Mouse (Mus musculus): Measurements from ENCODE around the gene Cit. TPM values are rescaled to one million over a fixed set of nuclear protein-coding genes. Genes with fewer than 3 reads are reported as not detected.

Gene Cit
- polyA plus RNA-seq, 1 experiment from 2014 or later: 15.9 TPM

DNA sequence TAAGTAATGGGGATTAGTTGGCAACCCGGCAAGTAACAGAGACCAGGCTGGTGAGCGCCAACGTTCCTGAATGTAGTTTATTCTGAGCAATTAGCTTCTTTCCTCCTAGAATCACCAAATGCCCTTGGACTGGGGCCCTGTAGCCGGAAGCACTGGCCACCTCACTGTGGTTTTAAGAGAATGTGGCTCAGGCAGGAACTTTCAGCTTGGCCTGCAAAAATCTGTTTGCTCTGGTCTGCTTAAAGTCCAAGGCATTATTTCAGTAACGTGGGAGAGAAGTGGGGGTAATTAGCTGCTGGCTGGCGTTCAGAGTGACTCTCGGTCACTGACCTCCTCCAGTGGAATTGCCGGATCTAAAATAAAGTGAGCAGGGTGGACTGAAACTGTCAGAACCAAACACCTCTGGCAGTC lies 178.2 kb downstream of the Cit start:
- WGBS: 22% methylated on average over 8 of the region's 8 CpGs
- peak overlapping the region; percentile 94 for H3K4me2 ChIP-seq (ENCODE audit: low read length)
- H3K27ac ChIP-seq (replicated peaks in 1 of 2; ENCODE audit: control insufficient read depth in 1 of 2, insufficient read depth in 1 of 2, low read depth in 2 of 2, low read length in 2 of 2): peak overlapping the region in 1 of 2 experiments; percentile 77; a peak in 1 of 4 replicates
- no peaks in the 10 kb centered on the region for H3K9me3 ChIP-seq (ENCODE audit: control insufficient read depth, low read length)
- H3K36me3 ChIP-seq (ENCODE audit: control insufficient read depth, insufficient read depth, low read length): peaks cover 43% of the 10 kb centered on the region
- peak overlapping the region; percentile 86 for H3K9ac ChIP-seq (ENCODE audit: low read length)
- H3K4me3 ChIP-seq (ENCODE audit: control insufficient read depth in 1 of 2, insufficient read depth in 1 of 2, low read depth in 1 of 2, low read length in 2 of 2): peak overlapping the region; percentile 65 to 81
- peaks cover 22 to 46% of the 10 kb centered on the region in 2 experiments for H3K4me1 ChIP-seq (ENCODE audit: control insufficient read depth in 2 of 2, insufficient read depth in 2 of 2, low read length in 2 of 2)
- no peak for ATAC-seq (ENCODE audit: insufficient number of reproducible peaks, insufficient read depth, low FRiP score, low read depth)
- H3K27me3 ChIP-seq (ENCODE audit: control insufficient read depth, insufficient read depth, low read length): no peaks in the 10 kb centered on the region

DNA sequence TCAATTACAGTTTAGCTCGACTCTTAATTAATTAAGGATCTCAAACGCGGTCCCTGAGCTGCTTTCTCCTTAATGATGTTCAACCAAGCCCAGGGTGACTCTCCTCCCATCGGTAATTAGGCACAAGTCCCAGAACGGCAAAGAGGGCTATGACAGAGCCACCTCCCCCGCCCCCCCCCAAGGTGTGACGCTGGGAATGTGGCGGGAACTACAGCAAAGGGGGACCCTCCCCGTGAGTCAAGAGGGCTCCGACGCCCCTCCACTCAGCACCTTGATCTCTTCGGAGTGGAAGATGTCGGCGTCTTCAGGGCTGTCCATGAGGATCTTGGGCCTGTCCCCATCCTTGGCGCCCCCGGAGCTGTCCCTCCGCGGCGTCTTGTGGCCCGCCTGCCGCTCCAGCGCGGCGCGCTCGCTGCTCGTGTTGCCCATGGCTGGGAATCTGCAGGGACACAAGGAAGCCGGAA lies 178.8 kb downstream of the Cit start:
- Histone ChIP-seq H3K4me1 (ENCODE audit: control insufficient read depth in 2 of 2, insufficient read depth in 2 of 2, low read length in 2 of 2) (peaks cover 23 to 40% of the 10 kb centered on the region in 2 experiments), H3K4me2 (ENCODE audit: low read length) (peak overlapping the region; percentile 94)
- 1% methylated on average over 28 of the region's 28 CpGs for WGBS

DNA sequence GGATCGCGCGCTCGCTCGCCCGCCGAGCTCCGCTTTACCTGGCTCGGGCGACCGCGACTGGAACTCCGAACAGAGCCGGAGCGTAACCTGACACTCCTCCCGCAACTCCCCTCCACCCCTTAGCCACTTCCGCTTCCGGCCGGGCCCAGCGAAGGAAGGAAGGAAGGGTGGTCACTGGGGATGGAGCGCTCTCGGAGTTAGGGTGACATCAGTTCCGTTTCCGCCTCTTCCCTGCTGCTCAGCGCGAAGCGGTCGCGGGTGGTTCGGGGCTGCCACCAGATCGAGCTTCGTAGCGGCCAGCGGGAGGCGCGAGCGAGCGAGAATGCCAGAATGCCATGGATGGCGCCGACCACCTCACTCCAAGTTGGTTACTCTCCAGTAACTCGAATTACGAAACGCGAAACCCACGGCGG lies 179.3 kb downstream of the Cit start, which contains the start of gene Prkab1:
TSS of gene Prkab1 (minus strand) at position 182 of the 413 bp plus-strand sequence.
- peak within 1 kb of the TSS; percentile 94 for H3K4me2 ChIP-seq (ENCODE audit: low read length)
- peak; percentile 89 for ATAC-seq (ENCODE audit: insufficient number of reproducible peaks, insufficient read depth, low FRiP score, low read depth)
- WGBS: under 1% methylated on average over 46 of the region's 46 CpGs
- H3K36me3 ChIP-seq (ENCODE audit: control insufficient read depth, insufficient read depth, low read length): peaks cover 32% of the 10 kb centered on the region
- H3K4me1 ChIP-seq (ENCODE audit: control insufficient read depth in 2 of 2, insufficient read depth in 2 of 2, low read length in 2 of 2): peaks cover 21 to 35% of the 10 kb centered on the region in 2 experiments
- peak within 1 kb of the TSS; percentile 86 for H3K9ac ChIP-seq (ENCODE audit: low read length)
- peak within 1 kb of the TSS; percentile 63 to 77 for H3K27ac ChIP-seq (replicated peaks in 1 of 2; ENCODE audit: control insufficient read depth in 1 of 2, insufficient read depth in 1 of 2, low read depth in 2 of 2, low read length in 2 of 2)
- no peaks in the 10 kb centered on the region for H3K9me3 ChIP-seq (ENCODE audit: control insufficient read depth, low read length)
- H3K4me3 ChIP-seq (ENCODE audit: control insufficient read depth in 1 of 2, insufficient read depth in 1 of 2, low read depth in 1 of 2, low read length in 2 of 2): peak within 1 kb of the TSS; percentile 65 to 81
- H3K27me3 ChIP-seq (ENCODE audit: control insufficient read depth, insufficient read depth, low read length): no peaks in the 10 kb centered on the region

More for the DNA sequence above, 178.8 kb downstream of the Cit start:
- ATAC-seq (ENCODE audit: insufficient number of reproducible peaks, insufficient read depth, low FRiP score, low read depth): peak; percentile 27; the same call in 1 of the 2 replicates
- peaks cover 37% of the 10 kb centered on the region for H3K36me3 ChIP-seq (ENCODE audit: control insufficient read depth, insufficient read depth, low read length)
- H3K9me3 ChIP-seq (ENCODE audit: control insufficient read depth, low read length): no peaks in the 10 kb centered on the region
- H3K4me3 ChIP-seq (ENCODE audit: control insufficient read depth in 1 of 2, insufficient read depth in 1 of 2, low read depth in 1 of 2, low read length in 2 of 2): peak overlapping the region; percentile 65 to 81
- peak overlapping the region; percentile 28 to 77; a peak in 3 of 4 replicates for H3K27ac ChIP-seq (replicated peaks in 1 of 2; ENCODE audit: control insufficient read depth in 1 of 2, insufficient read depth in 1 of 2, low read depth in 2 of 2, low read length in 2 of 2)
- no peaks in the 10 kb centered on the region for H3K27me3 ChIP-seq (ENCODE audit: control insufficient read depth, insufficient read depth, low read length)
- peak overlapping the region; percentile 86 for H3K9ac ChIP-seq (ENCODE audit: low read length)

DNA sequence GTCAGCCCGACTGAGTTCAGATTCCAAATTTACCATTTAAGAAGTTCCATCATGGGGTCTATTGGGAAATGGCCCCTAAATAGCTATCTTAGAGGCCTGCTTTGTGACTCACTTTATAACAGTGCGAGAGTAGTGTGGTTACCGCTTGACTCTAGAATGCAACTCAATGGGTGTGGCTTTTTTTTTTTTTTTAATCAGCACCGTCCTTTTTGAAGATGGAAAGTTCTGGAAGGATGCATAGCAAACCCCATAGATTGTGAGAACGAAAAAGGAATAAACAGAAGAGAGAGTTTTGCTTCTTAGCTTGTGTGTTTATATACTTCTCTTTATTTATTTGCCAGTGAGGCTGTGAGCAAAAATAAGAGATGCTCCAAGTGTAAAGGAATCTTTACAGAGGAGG lies 181.0 kb downstream of the Cit start:
- Histone ChIP-seq H3K9me3 (ENCODE audit: control insufficient read depth, low read length) (no peaks in the 10 kb centered on the region), H3K9ac (ENCODE audit: low read length) (no peak overlapping the region), H3K27ac (replicated peaks in 1 of 2; ENCODE audit: control insufficient read depth in 1 of 2, insufficient read depth in 1 of 2, low read depth in 2 of 2, low read length in 2 of 2) (no peak overlapping the region), H3K4me2 (ENCODE audit: low read length) (no peak overlapping the region), H3K4me1 (ENCODE audit: control insufficient read depth in 2 of 2, insufficient read depth in 2 of 2, low read length in 2 of 2) (peaks cover 15 to 29% of the 10 kb centered on the region in 2 experiments), H3K36me3 (ENCODE audit: control insufficient read depth, insufficient read depth, low read length) (peaks cover 14% of the 10 kb centered on the region), H3K4me3 (ENCODE audit: control insufficient read depth in 1 of 2, insufficient read depth in 1 of 2, low read depth in 1 of 2, low read length in 2 of 2) (no peak overlapping the region), H3K27me3 (ENCODE audit: control insufficient read depth, insufficient read depth, low read length) (0 out of 2 replicates have a peak, but pooled peaks cover 7% of the 10 kb centered on the region)
- no peak for ATAC-seq (ENCODE audit: insufficient number of reproducible peaks, insufficient read depth, low FRiP score, low read depth)
- WGBS: 75% methylated on average over 5 of the region's 5 CpGs

DNA sequence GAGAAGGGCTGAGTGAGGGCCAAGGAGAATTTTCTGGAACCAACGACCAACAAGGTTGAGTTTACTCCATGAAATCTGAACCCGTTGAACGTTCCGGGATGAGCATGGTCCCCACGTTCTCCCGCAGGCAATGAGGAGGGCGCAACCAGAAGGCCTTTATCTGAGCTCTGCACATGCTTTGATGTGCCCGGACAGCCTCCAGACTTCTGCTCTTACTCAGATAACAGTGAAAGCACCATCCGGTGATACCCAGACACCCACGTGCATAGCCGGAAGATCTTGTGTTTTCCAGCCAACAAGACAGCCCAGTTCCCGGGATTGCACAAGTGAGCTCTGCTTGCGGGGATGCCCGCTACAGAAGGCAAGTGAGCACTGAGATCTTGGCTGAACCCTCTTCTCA lies 181.5 kb downstream of the Cit start:
- H3K27ac ChIP-seq (replicated peaks in 1 of 2; ENCODE audit: control insufficient read depth in 1 of 2, insufficient read depth in 1 of 2, low read depth in 2 of 2, low read length in 2 of 2): no peak overlapping the region
- H3K36me3 ChIP-seq (ENCODE audit: control insufficient read depth, insufficient read depth, low read length): peaks cover 10% of the 10 kb centered on the region
- ATAC-seq (ENCODE audit: insufficient number of reproducible peaks, insufficient read depth, low FRiP score, low read depth): 0 out of 2 replicates have a peak, but pooled peaks have one; percentile 44
- H3K27me3 ChIP-seq (ENCODE audit: control insufficient read depth, insufficient read depth, low read length): 0 out of 2 replicates have a peak, but pooled peaks cover 7% of the 10 kb centered on the region
- no peak overlapping the region for H3K4me3 ChIP-seq (ENCODE audit: control insufficient read depth in 1 of 2, insufficient read depth in 1 of 2, low read depth in 1 of 2, low read length in 2 of 2)
- H3K9me3 ChIP-seq (ENCODE audit: control insufficient read depth, low read length): no peaks in the 10 kb centered on the region
- 38% methylated on average over 14 of the region's 14 CpGs for WGBS
- no peak overlapping the region for H3K9ac ChIP-seq (ENCODE audit: low read length)
- H3K4me1 ChIP-seq (ENCODE audit: control insufficient read depth in 2 of 2, insufficient read depth in 2 of 2, low read length in 2 of 2): peaks cover 15 to 27% of the 10 kb centered on the region in 2 experiments
- no peak overlapping the region for H3K4me2 ChIP-seq (ENCODE audit: low read length)

DNA sequence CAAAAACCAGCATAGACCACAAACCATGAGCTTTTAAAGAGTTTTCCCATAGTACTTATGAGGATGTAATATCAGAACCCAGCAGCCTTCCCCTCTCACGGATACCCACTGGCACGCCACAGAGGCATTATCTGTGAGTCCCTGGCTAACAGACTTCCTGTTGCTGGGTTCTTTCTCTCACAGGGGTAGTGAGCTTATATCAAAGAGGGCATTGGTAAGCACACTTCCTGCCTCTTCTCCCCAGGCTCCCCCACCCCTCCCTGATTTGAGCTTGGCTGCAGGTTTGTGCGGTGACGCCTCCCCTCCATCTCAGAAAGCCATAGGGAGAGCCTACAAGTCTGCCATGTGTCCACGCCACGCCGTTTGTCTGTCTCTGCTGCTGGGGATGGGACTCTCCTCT lies 184.0 kb downstream of the Cit start:
- peak; percentile 22 for ATAC-seq (ENCODE audit: insufficient number of reproducible peaks, insufficient read depth, low FRiP score, low read depth)
- Histone ChIP-seq H3K9me3 (ENCODE audit: control insufficient read depth, low read length) (no peaks in the 10 kb centered on the region), H3K4me1 (ENCODE audit: control insufficient read depth in 2 of 2, insufficient read depth in 2 of 2, low read length in 2 of 2) (peaks cover 5 to 9% of the 10 kb centered on the region in 2 experiments; a peak in 2 of 4 replicates), H3K4me3 (ENCODE audit: control insufficient read depth in 1 of 2, insufficient read depth in 1 of 2, low read depth in 1 of 2, low read length in 2 of 2) (no peak overlapping the region), H3K27me3 (ENCODE audit: control insufficient read depth, insufficient read depth, low read length) (0 out of 2 replicates have a peak, but pooled peaks cover 7% of the 10 kb centered on the region), H3K9ac (ENCODE audit: low read length) (no peak overlapping the region), H3K27ac (replicated peaks in 1 of 2; ENCODE audit: control insufficient read depth in 1 of 2, insufficient read depth in 1 of 2, low read depth in 2 of 2, low read length in 2 of 2) (peak overlapping the region in 1 of 2 experiments; percentile 34; a peak in 1 of 4 replicates), H3K4me2 (ENCODE audit: low read length) (no peak overlapping the region), H3K36me3 (ENCODE audit: control insufficient read depth, insufficient read depth, low read length) (no peaks in the 10 kb centered on the region)
- 43% methylated on average over 7 of the region's 7 CpGs for WGBS

DNA sequence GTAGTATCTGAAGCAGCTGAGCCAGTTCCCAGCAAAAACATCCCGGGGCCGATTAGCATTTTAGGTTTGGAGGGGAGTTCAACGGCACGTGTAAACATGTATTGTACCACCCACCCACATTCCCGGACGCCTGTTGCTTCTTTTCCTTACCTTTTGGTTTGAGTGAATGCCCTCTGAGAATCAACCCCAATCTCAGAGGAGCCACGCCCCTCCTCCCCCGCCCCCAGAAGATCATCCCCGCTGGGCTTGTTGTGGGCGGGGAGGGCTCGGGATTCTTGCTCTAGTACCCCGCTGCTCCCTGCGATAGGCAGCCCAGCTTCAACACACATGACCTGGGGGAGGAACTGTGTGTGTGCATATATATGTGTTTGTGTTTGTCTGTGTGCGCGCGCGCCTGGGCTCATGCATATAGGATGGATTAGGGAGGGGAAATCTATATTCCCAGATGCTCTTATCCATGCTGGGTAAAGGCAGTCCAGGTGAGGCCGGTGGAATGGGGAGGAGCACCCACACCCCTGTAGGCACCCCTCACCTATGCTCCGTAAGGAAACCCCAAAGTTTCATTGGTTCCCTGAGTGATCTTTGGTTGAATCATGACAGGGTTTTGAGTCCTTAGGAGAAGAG lies 185.6 kb downstream of the Cit start:
- H3K4me1 ChIP-seq (ENCODE audit: control insufficient read depth in 2 of 2, insufficient read depth in 2 of 2, low read length in 2 of 2): peaks cover 5 to 6% of the 10 kb centered on the region in 2 experiments; a peak in 2 of 4 replicates
- H3K27ac ChIP-seq (replicated peaks in 1 of 2; ENCODE audit: control insufficient read depth in 1 of 2, insufficient read depth in 1 of 2, low read depth in 2 of 2, low read length in 2 of 2): no peak overlapping the region
- 0 out of 2 replicates have a peak, but pooled peaks cover 7% of the 10 kb centered on the region for H3K27me3 ChIP-seq (ENCODE audit: control insufficient read depth, insufficient read depth, low read length)
- H3K9ac ChIP-seq (ENCODE audit: low read length): no peak overlapping the region; the same call in 1 of the 2 replicates
- 0 out of 2 replicates have a peak, but pooled peaks cover 2% of the 10 kb centered on the region for H3K9me3 ChIP-seq (ENCODE audit: control insufficient read depth, low read length)
- peak overlapping the region; percentile 52 for H3K4me2 ChIP-seq (ENCODE audit: low read length)
- WGBS: 6% methylated on average over 19 of the region's 19 CpGs
- 0 out of 4 replicates have a peak overlapping the region, but pooled peaks of 1 of the 2 experiments have one; percentile 9 for H3K4me3 ChIP-seq (ENCODE audit: control insufficient read depth in 1 of 2, insufficient read depth in 1 of 2, low read depth in 1 of 2, low read length in 2 of 2)
- ATAC-seq (ENCODE audit: insufficient number of reproducible peaks, insufficient read depth, low FRiP score, low read depth): no peak
- no peaks in the 10 kb centered on the region for H3K36me3 ChIP-seq (ENCODE audit: control insufficient read depth, insufficient read depth, low read length)
